Mouse (Mus musculus): ENCODE results near the gene Fbxo9. TPM values are rescaled to one million over a fixed set of nuclear protein-coding genes. Genes with fewer than 3 reads are reported as not detected.

The Fbxo9 gene
- polyA plus RNA-seq, 1 experiment from 2014 or later: 67.7 TPM

DNA sequence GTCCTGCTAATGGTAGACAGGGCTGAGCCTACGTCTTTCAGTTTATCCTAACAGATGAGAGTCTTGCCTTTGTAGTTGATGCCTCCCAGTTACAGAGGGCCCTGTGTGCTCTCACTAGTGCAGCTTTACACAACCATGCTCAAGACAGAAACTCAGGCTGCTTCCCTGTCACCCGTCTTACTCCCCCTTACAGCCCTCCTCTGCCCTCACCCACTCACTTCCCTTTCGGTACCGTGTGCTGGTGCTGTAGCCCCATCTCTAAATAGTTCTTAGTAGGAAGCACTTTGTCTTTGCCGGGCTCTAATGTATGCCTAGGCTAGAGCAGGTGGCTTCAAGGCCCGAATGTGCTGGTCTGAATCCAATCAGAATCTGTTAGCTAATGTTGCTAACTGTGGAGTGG is 15.4 kb upstream of the Fbxo9 start:
- ATAC-seq (ENCODE audit: low read depth): no peak; the same call in 1 of the 2 replicates
- Histone ChIP-seq H3K4me3 (no peak overlapping the region), H3K4me1 (replicated peaks) (peaks cover 29% of the 10 kb centered on the region), H3K9ac (no peak overlapping the region), H3K36me3 (peaks cover 27% of the 10 kb centered on the region), H3K9me3 (no peaks in the 10 kb centered on the region), H3K4me2 (no peak overlapping the region), H3K27me3 (no peaks in the 10 kb centered on the region), H3K27ac (replicated peaks) (no peak overlapping the region)
- 83% methylated on average over 6 of the region's 6 CpGs for WGBS

DNA sequence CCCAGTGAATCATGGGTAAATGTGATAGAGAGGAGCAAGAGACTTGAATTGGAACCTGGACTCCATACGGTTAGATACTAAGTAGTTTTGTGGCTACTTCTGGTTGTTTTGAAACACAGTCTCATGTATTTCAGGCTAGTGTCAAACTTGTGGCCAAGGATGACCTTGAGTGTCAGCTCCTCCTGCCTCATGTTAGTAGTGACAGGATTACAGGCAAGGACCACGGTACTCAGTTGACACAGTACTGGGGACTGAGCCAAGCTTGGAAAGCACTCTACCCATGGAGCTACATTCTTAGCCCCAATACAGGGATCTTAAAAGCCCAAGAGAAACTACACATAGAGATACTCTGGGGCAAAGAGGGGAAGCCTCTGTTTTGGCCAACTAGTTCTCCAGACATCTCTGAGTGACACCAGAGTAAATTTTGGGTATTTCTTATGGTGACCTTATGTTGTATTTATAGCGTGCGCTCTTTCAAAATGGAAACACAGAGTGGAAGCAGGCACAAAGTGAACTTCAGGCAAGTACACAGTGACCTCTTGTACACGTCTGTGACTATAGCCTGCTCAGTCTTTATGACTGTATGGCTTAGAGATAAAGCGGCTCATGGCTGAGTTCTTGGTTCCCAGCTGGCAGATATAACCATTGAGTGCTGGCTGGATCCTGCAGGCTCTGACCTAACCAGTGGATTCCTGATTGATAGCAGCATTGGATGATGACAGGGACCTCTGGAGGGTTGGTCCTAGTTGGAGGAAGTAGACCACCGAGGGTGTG is 14.3 kb upstream of the Fbxo9 start:
- H3K4me3 ChIP-seq: no peak overlapping the region
- H3K36me3 ChIP-seq: peaks cover 36% of the 10 kb centered on the region
- H3K27me3 ChIP-seq: no peaks in the 10 kb centered on the region
- H3K9me3 ChIP-seq: no peaks in the 10 kb centered on the region
- no peak overlapping the region for H3K9ac ChIP-seq
- 91% methylated on average over 7 of the region's 7 CpGs for WGBS
- no peak overlapping the region for H3K27ac ChIP-seq (replicated peaks)
- H3K4me2 ChIP-seq: no peak overlapping the region
- ATAC-seq (ENCODE audit: low read depth): no peak
- H3K4me1 ChIP-seq (replicated peaks): peaks cover 29% of the 10 kb centered on the region

- H3K4me3 ChIP-seq: no peak overlapping the region
- no peak overlapping the region for H3K27ac ChIP-seq (replicated peaks)
- no peaks in the 10 kb centered on the region for H3K9me3 ChIP-seq
- peaks cover 27% of the 10 kb centered on the region for H3K4me1 ChIP-seq (replicated peaks)
- peaks cover 37% of the 10 kb centered on the region for H3K36me3 ChIP-seq
- ATAC-seq (ENCODE audit: low read depth): no peak
- no peaks in the 10 kb centered on the region for H3K27me3 ChIP-seq
- no peak overlapping the region for H3K4me2 ChIP-seq
- WGBS: 80% methylated on average over 6 of the region's 6 CpGs
- H3K9ac ChIP-seq: no peak overlapping the region
These were observed 13.1 kb upstream of the Fbxo9 start for GRCm38 (mm10) chr9:78121985-78122384.

DNA sequence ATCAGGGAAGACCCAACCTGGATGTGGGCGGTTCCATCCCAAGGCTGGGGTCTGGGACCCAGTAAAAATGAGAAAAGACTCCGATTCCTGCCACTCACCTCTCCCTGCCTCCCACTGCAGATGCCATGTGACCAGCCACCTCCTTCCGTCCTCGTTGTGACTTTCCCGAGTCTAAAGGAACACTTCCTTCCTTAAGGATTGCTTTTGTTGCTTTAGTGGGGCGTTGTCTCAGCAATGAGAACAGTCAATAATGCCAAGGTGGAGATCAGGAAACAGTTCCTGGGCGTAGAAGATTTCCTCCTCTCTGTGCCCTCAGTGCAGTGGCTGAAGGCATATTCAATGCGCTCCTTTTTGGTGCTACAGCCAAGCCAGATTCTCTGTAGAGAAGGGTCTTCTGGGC is 12.5 kb upstream of the Fbxo9 start:
- peaks cover 41% of the 10 kb centered on the region for H3K36me3 ChIP-seq
- H3K4me2 ChIP-seq: no peak overlapping the region
- no peak for ATAC-seq (ENCODE audit: low read depth)
- H3K4me3 ChIP-seq: no peak overlapping the region
- H3K4me1 ChIP-seq (replicated peaks): peaks cover 20% of the 10 kb centered on the region
- WGBS: 82% methylated on average over 8 of the region's 8 CpGs
- H3K9me3 ChIP-seq: no peaks in the 10 kb centered on the region
- H3K27me3 ChIP-seq: no peaks in the 10 kb centered on the region
- no peak overlapping the region for H3K27ac ChIP-seq (replicated peaks)
- H3K9ac ChIP-seq: no peak overlapping the region

DNA sequence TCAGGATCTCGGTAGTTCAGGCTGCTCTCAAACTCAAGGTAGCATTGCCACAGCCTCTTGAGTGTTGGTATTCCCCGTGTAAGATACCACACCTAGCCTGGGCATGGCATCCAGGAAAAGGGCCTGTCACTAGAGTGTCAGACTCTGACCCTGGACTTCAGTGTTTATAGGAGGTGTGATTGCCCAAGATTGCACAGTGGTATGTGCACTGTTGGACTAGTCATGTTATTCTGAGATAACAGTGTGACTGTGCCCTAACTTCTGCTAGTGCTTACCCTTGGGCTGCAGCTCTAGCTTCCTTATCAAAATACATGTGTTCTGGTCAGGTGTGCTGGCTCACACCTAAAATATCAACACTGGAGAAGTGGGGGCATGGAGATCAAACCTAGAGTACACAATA is 8.8 kb upstream of the Fbxo9 start:
- H3K4me3 ChIP-seq: no peak overlapping the region
- no peaks in the 10 kb centered on the region for H3K9me3 ChIP-seq
- no peak overlapping the region for H3K4me2 ChIP-seq
- peaks cover 24% of the 10 kb centered on the region for H3K4me1 ChIP-seq (replicated peaks)
- 89% methylated on average over 2 of the region's 2 CpGs for WGBS
- H3K27ac ChIP-seq (replicated peaks): no peak overlapping the region
- ATAC-seq (ENCODE audit: low read depth): no peak
- H3K27me3 ChIP-seq: no peaks in the 10 kb centered on the region
- no peak overlapping the region for H3K9ac ChIP-seq
- peaks cover 30% of the 10 kb centered on the region for H3K36me3 ChIP-seq

GRCm38 (mm10) chr9:78115746-78116145 is 6.9 kb upstream of the Fbxo9 start:
- Histone ChIP-seq H3K9ac (no peak overlapping the region), H3K27me3 (no peaks in the 10 kb centered on the region), H3K36me3 (peaks cover 17% of the 10 kb centered on the region), H3K9me3 (no peaks in the 10 kb centered on the region), H3K4me1 (replicated peaks) (peaks cover 25% of the 10 kb centered on the region), H3K4me3 (0 out of 2 replicates have a peak overlapping the region, but pooled peaks have one; percentile 95), H3K27ac (replicated peaks) (no peak overlapping the region), H3K4me2 (peak overlapping the region; percentile 80)
- no peak for ATAC-seq (ENCODE audit: low read depth)
- WGBS: 70% methylated on average over 9 of the region's 9 CpGs

- peak overlapping the region; percentile 94 for H3K9ac ChIP-seq
- no peaks in the 10 kb centered on the region for H3K27me3 ChIP-seq
- peaks cover 32% of the 10 kb centered on the region for H3K4me1 ChIP-seq (replicated peaks)
- H3K27ac ChIP-seq (replicated peaks): peak overlapping the region; percentile 98
- peak overlapping the region; percentile 95 for H3K4me3 ChIP-seq
- peaks cover 8% of the 10 kb centered on the region; the same call in 1 of the 2 replicates for H3K36me3 ChIP-seq
- under 1% methylated on average over 14 of the region's 14 CpGs for WGBS
- H3K9me3 ChIP-seq: no peaks in the 10 kb centered on the region
- H3K4me2 ChIP-seq: peak overlapping the region; percentile 80
- ATAC-seq (ENCODE audit: low read depth): peak; percentile 45
These were observed 4.6 kb upstream of the Fbxo9 start for GRCm38 (mm10) chr9:78113538-78113885.

DNA sequence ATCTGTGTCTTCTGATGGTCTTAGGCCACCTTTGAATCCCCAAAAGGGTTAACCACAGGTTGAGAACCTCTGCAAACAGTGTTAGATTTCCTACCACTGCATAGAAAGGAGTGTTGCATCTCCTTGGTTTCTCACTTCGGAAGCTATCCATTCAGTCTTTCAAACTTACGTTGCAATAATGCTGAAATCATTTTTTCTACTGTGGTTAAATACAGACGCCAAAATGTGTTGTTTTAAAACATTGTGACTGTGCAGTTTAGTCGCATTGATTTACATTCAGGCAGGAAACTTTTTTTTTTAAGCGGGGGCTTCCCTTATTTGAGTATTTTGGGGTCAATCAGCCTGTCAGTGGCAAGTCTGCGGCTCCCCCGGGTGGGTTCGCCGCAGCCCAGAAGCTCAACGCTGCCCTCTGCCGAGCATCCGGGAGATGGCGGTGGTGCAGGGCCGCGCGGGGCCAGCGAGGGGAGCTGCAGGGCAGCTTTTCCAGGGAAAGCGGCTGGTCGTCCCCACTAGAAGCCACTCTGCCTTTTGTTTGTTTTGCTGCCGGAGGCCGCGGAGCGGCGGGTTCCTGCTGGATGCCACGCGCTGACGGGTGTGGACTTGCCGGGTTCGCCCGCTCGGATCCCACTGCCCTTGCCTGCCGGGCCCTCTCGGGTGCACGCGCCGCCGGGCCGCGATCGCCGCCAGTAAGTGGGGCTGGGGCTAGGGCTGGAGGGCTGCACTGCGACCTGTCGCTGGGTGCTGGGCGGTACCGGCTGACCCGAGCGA is 4.1 kb upstream of the Fbxo9 start:
- Histone ChIP-seq H3K9ac (peak overlapping the region; percentile 94), H3K27me3 (no peaks in the 10 kb centered on the region), H3K36me3 (0 out of 2 replicates have a peak, but pooled peaks cover 4% of the 10 kb centered on the region), H3K4me1 (replicated peaks) (peaks cover 32% of the 10 kb centered on the region), H3K4me2 (peak overlapping the region; percentile 80), H3K4me3 (peak overlapping the region; percentile 95), H3K27ac (replicated peaks) (peak overlapping the region; percentile 98), H3K9me3 (no peaks in the 10 kb centered on the region)
- 2% methylated on average over 47 of the region's 47 CpGs for WGBS
- ATAC-seq (ENCODE audit: low read depth): peak; percentile 71

- Histone ChIP-seq H3K9ac (0 out of 2 replicates have a peak overlapping the region, but pooled peaks have one; percentile 26), H3K4me1 (replicated peaks) (peaks cover 46% of the 10 kb centered on the region), H3K27ac (replicated peaks) (no peak overlapping the region), H3K4me2 (no peak overlapping the region), H3K36me3 (0 out of 2 replicates have a peak, but pooled peaks cover under 1% of the 10 kb centered on the region), H3K27me3 (no peaks in the 10 kb centered on the region), H3K4me3 (no peak overlapping the region), H3K9me3 (no peaks in the 10 kb centered on the region)
- no peak for ATAC-seq (ENCODE audit: low read depth)
- WGBS: 86% methylated on average over 2 of the region's 2 CpGs
These were observed 2.6 kb upstream of the Fbxo9 start for GRCm38 (mm10) chr9:78111456-78111855.

- Histone ChIP-seq H3K4me2 (peak overlapping the region; percentile 91), H3K27ac (replicated peaks) (no peak overlapping the region), H3K4me1 (replicated peaks) (peaks cover 41% of the 10 kb centered on the region), H3K36me3 (no peaks in the 10 kb centered on the region), H3K9me3 (no peaks in the 10 kb centered on the region), H3K9ac (no peak overlapping the region), H3K4me3 (peak overlapping the region; percentile 73), H3K27me3 (no peaks in the 10 kb centered on the region)
- WGBS: 51% methylated on average over 5 of the region's 5 CpGs
- no peak for ATAC-seq (ENCODE audit: low read depth)
These were observed 791 bp upstream of the Fbxo9 start for GRCm38 (mm10) chr9:78109656-78110055.

DNA sequence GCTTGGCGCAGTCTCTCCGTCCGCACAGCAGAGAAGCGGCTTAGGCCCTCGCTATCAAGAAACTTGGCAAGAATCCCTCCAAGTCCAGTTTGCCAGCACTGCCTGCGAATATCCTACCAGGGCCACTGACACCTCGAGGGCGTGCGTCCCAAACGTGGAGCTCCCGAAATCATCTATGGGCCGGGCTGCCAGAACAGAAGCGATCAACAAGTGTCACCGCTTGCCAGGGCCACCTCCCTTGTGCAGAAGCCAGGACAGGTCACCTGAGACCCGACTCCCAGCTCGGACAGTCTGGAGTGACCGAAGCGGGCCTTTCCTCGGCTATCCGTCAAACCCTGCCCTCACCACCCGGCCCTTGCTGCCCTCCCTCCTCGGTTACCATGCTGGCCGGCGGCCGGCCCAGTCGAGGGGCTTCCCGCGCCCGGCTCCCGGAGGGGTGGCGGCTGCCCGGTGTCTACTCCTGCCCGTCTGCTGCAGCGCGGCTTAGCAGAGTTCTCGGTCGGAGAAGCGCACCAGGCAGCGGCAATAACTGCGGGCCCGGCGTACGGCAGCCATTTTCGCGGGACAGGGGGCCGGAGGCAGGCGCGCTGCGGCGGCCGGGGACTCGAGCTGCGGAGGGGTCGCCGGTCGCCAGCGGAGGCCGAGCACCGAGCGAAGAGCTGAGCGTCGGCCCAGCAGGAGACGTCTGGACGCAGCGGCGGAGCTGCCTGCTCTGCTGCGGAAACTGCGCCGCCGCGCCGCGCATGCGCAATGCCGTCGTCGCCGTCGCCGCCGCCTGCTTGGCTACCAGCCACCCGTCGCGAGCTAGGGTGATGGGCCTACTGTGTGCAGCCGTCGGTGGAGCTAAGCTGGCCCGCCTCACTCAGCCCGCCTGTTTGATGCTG is 711 bp downstream of the Fbxo9 start:
- H3K4me1 ChIP-seq (replicated peaks): peaks cover 33% of the 10 kb centered on the region
- no peaks in the 10 kb centered on the region for H3K27me3 ChIP-seq
- no peaks in the 10 kb centered on the region for H3K9me3 ChIP-seq
- peak overlapping the region; percentile 73 for H3K4me3 ChIP-seq
- H3K36me3 ChIP-seq: no peaks in the 10 kb centered on the region
- peak overlapping the region; percentile 87 for H3K9ac ChIP-seq
- peak overlapping the region; percentile 95 for H3K27ac ChIP-seq (replicated peaks)
- H3K4me2 ChIP-seq: peak overlapping the region; percentile 91
- peak; percentile 87 for ATAC-seq (ENCODE audit: low read depth)
- under 1% methylated on average over 88 of the region's 88 CpGs for WGBS

- WGBS: 26% methylated on average over 6 of the region's 6 CpGs
- Histone ChIP-seq H3K27me3 (no peaks in the 10 kb centered on the region), H3K4me1 (replicated peaks) (peaks cover 29% of the 10 kb centered on the region), H3K9ac (peak overlapping the region; percentile 87), H3K4me3 (peak overlapping the region; percentile 73), H3K9me3 (no peaks in the 10 kb centered on the region), H3K4me2 (peak overlapping the region; percentile 91), H3K27ac (replicated peaks) (peak overlapping the region; percentile 95), H3K36me3 (0 out of 2 replicates have a peak, but pooled peaks cover 2% of the 10 kb centered on the region)
- ATAC-seq (ENCODE audit: low read depth): no peak
These were observed 1.3 kb downstream of the Fbxo9 start for GRCm38 (mm10) chr9:78107582-78107911.
